Mouse (Mus musculus): ENCODE data around the gene Rin2. TPM values are rescaled to one million over a fixed set of nuclear protein-coding genes. Genes with fewer than 3 reads are reported as not detected.

Gene Rin2
- polyA plus RNA-seq, 1 experiment from 2014 or later, result 18.1 TPM

DNA sequence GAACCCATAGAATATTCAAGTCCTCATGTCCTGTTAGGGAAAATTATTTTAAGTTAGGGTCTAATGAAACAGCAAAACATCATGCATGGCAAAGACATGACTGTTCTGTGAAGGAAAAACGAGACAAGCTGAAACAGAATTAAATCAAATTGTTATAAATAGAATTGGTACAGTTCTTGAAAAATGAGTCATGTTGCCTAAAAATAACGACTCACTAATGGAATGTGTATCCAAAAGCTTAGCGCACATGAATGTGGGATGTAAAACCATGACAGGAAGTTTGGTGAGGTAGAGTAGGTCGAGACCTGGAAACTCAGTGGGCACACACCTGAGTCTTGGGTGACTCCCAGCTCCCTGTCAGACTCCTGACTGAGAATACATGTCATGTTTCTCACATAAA is 4.9 kb upstream of the Rin2 start:
- H3K27me3 ChIP-seq (replicated peaks), result no peaks in the 10 kb centered on the region
- H3K9ac ChIP-seq, result no peak overlapping the region
- no peak overlapping the region for H3K4me2 ChIP-seq (replicated peaks)
- no peaks in the 10 kb centered on the region for H3K9me3 ChIP-seq
- no peak overlapping the region for H3K4me3 ChIP-seq
- no peak overlapping the region for H3K27ac ChIP-seq
- peaks cover 11% of the 10 kb centered on the region; the same call in 1 of the 2 replicates for H3K4me1 ChIP-seq
- no peaks in the 10 kb centered on the region for H3K36me3 ChIP-seq
- no peak for ATAC-seq (ENCODE audit: low FRiP score, low read depth)
- WGBS, result 91% methylated on average over 4 of the region's 4 CpGs

DNA sequence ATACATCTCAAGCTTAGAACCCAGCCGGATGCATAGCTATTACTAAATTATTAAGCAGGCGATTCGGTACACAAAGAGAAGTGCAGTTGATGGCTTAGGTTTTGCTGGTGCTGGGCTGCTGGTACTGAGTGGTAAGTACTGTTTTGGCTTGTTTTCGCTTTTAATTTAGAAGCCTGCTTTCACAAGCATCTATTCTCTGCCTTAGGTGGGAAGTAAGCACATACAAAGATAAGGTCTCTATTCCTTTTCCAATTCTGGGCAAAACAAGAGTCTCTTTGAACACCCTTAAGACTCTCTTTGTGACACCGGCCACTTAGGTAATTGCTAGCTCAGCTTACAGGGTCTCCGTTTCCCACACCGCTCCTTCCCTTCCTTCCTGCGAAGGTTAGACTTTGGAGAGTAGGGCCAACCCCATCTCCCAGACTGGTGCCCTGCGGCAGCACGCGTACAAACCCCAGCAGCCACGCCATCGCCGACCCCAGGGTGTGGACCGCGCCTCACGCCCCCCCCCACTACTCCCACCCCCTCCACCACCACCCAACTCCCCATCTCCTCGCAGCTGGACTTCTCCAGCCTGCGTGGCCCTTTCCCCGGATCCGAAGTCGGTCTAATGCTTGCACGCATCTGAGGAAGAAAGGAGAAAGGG is 396 bp upstream of the Rin2 start:
- no peak overlapping the region for H3K27ac ChIP-seq
- H3K9me3 ChIP-seq, result no peaks in the 10 kb centered on the region
- peaks cover 19% of the 10 kb centered on the region for H3K4me1 ChIP-seq
- H3K4me2 ChIP-seq (replicated peaks), result peak overlapping the region; percentile 84
- no peaks in the 10 kb centered on the region for H3K36me3 ChIP-seq
- H3K27me3 ChIP-seq (replicated peaks), result no peaks in the 10 kb centered on the region
- peak overlapping the region; percentile 56 for H3K9ac ChIP-seq
- H3K4me3 ChIP-seq, result peak overlapping the region; percentile 66
- peak; percentile 68 for ATAC-seq (ENCODE audit: low FRiP score, low read depth)
- 5% methylated on average over 23 of the region's 23 CpGs for WGBS

DNA sequence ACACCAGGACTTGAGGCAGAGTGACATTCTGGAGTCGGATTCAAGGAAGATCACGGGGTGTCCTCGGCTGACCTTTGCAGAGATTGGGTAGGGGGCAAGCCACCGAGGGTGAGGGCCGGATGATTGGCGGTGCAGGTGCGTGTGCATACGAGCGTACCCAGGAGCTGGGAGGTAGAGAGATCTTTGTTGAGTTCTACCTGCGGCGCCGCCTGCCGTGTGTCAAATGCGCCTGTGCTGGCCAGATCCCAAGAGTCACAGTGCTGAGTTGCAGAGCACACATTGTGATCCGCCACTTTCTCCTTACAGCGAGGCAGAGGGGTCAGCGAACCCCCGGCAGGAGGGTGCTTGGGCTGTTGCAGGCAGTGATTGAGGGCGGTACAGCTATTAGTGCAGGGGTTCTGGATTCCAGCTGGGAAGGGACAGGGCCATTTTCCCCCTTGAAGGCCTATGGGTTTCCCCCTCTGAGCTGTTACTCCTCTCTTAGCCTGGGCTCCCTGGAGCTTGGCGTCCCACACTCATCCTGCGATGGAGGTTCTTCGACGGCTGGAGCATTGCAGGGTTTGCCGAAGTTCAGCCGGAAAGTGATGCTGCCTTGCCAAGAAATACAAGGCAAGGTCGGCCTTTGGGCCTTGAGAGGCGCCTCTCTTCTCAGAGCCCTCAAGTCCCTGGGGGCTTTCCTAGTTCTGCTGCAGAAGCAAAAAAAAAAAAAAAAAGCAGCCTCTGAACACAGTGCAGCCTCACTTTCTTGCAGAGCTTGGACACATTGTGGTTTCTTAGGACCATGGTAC is 935 bp downstream of the Rin2 start:
- H3K4me3 ChIP-seq, result peak overlapping the region; percentile 66
- H3K9ac ChIP-seq, result peak overlapping the region; percentile 56
- no peaks in the 10 kb centered on the region for H3K9me3 ChIP-seq
- no peaks in the 10 kb centered on the region for H3K27me3 ChIP-seq (replicated peaks)
- ATAC-seq (ENCODE audit: low FRiP score, low read depth), result peak; percentile 57
- H3K4me1 ChIP-seq, result peaks cover 19% of the 10 kb centered on the region
- 7% methylated on average over 27 of the region's 27 CpGs for WGBS
- H3K27ac ChIP-seq, result no peak overlapping the region
- no peaks in the 10 kb centered on the region for H3K36me3 ChIP-seq
- peak overlapping the region; percentile 84 for H3K4me2 ChIP-seq (replicated peaks)

DNA sequence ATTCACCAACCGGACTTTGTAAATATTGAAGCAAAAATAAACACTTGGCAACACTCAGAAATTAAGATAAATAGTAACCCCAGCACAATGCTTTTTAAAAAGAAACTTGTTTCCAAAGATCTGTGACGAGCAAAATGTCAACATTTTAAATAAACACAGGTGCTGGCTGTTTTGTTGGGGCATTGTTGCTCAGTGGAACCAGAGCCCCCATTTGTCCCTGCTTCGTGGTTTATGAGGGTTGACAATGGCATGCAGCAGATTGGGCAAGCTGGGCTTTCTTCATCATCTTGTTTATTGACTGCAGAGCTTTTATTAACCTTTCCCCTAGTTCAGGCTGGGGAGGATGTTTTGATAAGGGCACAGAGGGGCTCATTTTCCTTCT is 1.5 kb downstream of the Rin2 start:
- Histone ChIP-seq H3K4me2 (replicated peaks) (peak overlapping the region; percentile 84), H3K36me3 (no peaks in the 10 kb centered on the region), H3K27me3 (replicated peaks) (no peaks in the 10 kb centered on the region), H3K9me3 (no peaks in the 10 kb centered on the region), H3K4me3 (no peak overlapping the region), H3K9ac (no peak overlapping the region), H3K4me1 (peaks cover 19% of the 10 kb centered on the region), H3K27ac (no peak overlapping the region)
- ATAC-seq (ENCODE audit: low FRiP score, low read depth), result no peak
- WGBS, result 35% methylated on average over 3 of the region's 3 CpGs

DNA sequence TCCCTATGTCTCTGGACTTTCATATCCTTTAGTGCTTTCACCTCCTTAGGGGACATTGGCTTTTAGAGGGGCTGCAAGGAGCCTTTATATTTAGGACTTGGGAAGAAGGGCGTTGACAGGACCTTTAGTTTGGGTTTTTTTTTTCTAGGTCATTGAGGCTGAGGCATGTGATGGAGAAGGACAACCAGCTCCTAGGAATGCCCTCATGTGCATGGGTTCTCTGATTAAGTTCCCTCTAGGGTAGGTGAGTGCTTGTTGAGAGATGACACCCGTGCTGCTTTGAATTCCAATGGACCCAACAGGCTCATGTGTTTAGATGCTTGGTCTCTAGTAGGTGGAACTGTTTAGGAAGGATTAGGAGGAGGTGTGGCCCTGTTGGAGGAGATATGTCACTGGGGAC is 1.9 kb downstream of the Rin2 start:
- no peak overlapping the region for H3K4me3 ChIP-seq
- peaks cover 19% of the 10 kb centered on the region for H3K4me1 ChIP-seq
- ATAC-seq (ENCODE audit: low FRiP score, low read depth), result no peak
- H3K36me3 ChIP-seq, result no peaks in the 10 kb centered on the region
- 67% methylated on average over 2 of the region's 2 CpGs for WGBS
- no peak overlapping the region for H3K9ac ChIP-seq
- no peaks in the 10 kb centered on the region for H3K27me3 ChIP-seq (replicated peaks)
- H3K9me3 ChIP-seq, result no peaks in the 10 kb centered on the region
- H3K27ac ChIP-seq, result no peak overlapping the region
- H3K4me2 ChIP-seq (replicated peaks), result 0 out of 2 replicates have a peak overlapping the region, but pooled peaks have one; percentile 84

DNA sequence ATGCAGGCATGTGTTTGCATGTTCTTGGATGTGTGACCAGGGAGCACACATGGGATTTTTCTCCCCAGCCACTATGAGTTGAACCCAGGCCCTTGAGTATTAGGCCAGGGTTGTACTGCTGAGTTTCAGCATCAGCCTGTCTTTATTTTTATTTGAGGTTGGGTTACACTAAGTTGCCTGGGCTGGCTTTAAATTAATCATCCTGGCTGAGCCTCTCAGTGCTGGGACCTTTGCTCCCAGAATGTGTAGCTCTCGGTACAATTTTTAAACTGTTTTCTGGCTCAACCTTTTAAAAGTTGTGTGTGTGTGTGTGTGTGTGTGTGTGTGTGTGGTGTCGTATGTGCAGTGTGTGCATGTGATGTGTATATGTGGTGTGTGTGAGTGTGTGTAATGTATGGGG is 5.1 kb downstream of the Rin2 start:
- no peak for ATAC-seq (ENCODE audit: low FRiP score, low read depth)
- Histone ChIP-seq H3K27me3 (replicated peaks) (no peaks in the 10 kb centered on the region), H3K9me3 (no peaks in the 10 kb centered on the region), H3K36me3 (no peaks in the 10 kb centered on the region), H3K27ac (no peak overlapping the region), H3K4me3 (no peak overlapping the region), H3K4me2 (replicated peaks) (no peak overlapping the region), H3K9ac (no peak overlapping the region), H3K4me1 (peaks cover 7% of the 10 kb centered on the region; the same call in 1 of the 2 replicates)
- 81% methylated on average over 2 of the region's 2 CpGs for WGBS

DNA sequence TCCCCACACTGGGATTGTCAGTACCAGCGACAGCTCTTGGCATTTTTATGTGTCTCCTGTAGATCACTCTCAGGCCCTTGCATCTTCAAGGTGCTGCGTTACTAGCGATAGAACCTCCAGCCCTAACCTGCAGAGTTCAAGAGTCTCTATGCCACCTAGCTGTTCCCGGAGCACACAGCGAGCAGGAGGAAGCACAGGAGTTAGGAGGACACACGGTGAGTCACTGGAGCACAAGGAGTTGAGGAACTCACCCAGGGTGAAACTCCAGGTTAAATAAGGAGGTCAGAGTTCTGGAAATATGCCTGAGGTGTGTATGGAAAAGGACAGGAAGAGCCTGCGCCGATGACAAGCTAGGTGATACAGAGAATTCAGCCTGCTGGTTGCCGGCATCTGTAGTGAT is 5.7 kb downstream of the Rin2 start:
- no peaks in the 10 kb centered on the region for H3K36me3 ChIP-seq
- H3K4me3 ChIP-seq, result no peak overlapping the region
- no peak overlapping the region for H3K9ac ChIP-seq
- WGBS, result 86% methylated on average over 9 of the region's 9 CpGs
- ATAC-seq (ENCODE audit: low FRiP score, low read depth), result no peak
- H3K4me2 ChIP-seq (replicated peaks), result no peak overlapping the region
- no peaks in the 10 kb centered on the region for H3K9me3 ChIP-seq
- no peak overlapping the region for H3K27ac ChIP-seq
- no peaks in the 10 kb centered on the region for H3K27me3 ChIP-seq (replicated peaks)
- H3K4me1 ChIP-seq, result peaks cover 6% of the 10 kb centered on the region; the same call in 1 of the 2 replicates

DNA sequence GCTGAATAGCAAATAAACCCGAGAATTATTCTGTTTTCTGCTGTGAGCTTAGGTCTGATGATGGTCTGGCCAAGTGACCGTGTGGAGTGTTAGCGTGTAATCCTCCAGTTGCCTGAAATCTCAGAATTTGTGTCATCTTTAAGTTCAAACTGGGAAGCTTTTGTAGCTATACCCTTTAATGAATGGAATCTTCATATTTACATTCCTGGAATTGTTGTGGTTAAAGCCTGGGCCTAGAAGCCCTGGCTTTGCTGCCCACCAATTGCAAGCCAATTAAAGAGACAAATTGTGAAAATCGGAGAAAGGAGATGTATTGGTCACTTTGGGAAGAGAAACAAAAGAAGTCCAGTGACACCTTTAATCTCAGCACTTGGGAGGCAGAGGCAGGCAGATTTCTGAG is 6.6 kb downstream of the Rin2 start:
- no peaks in the 10 kb centered on the region for H3K9me3 ChIP-seq
- no peaks in the 10 kb centered on the region for H3K27me3 ChIP-seq (replicated peaks)
- H3K36me3 ChIP-seq, result no peaks in the 10 kb centered on the region
- H3K4me2 ChIP-seq (replicated peaks), result no peak overlapping the region
- H3K9ac ChIP-seq, result no peak overlapping the region
- WGBS, result 85% methylated on average over 4 of the region's 4 CpGs
- no peaks in the 10 kb centered on the region for H3K4me1 ChIP-seq
- ATAC-seq (ENCODE audit: low FRiP score, low read depth), result no peak
- no peak overlapping the region for H3K27ac ChIP-seq
- no peak overlapping the region for H3K4me3 ChIP-seq

DNA sequence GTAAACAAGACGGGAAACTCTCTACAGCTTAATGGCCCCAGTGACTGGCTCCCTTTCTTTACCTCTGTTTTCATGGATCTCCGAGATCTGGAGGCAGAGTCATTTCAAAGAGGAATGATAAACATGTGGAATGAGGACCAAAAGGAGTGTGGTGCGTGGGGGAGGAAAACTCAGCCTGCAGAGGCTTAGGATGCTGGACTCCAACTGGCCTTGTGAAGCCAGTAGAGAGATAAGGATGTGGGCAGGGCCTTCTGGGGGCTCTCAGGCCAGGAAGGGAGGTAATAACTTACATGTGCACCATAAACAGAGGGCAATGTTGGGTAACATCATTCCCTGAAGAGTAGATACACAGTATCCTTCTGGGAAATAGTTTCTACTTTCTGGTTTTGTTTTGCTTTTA is 7.9 kb downstream of the Rin2 start:
- H3K4me2 ChIP-seq (replicated peaks), result no peak overlapping the region
- H3K4me3 ChIP-seq, result no peak overlapping the region
- H3K9me3 ChIP-seq, result no peaks in the 10 kb centered on the region
- ATAC-seq (ENCODE audit: low FRiP score, low read depth), result no peak
- no peaks in the 10 kb centered on the region for H3K4me1 ChIP-seq
- no peak overlapping the region for H3K27ac ChIP-seq
- H3K36me3 ChIP-seq, result no peaks in the 10 kb centered on the region
- H3K9ac ChIP-seq, result no peak overlapping the region
- WGBS, result 65% methylated on average over 3 of the region's 3 CpGs
- H3K27me3 ChIP-seq (replicated peaks), result no peaks in the 10 kb centered on the region

DNA sequence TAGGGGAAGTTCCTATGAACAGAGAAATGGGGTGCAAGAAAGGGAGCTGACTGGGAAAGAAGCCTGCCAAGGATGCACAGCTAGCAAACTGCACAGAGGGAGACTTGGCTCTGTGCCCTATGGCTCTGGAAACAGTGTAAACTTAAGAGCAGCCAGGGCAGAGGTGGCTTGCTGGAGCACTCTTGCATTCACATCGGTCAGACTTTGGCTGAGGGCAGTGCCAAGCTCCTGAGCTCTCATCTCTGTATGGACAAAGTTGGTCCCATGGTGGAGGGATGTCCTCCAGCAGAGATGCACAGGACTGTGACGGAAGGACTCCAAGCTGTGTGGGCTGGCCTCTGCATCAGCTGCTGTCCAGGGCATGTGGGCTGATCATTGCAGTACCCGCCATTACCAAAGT is 8.5 kb downstream of the Rin2 start:
- Histone ChIP-seq H3K4me1 (no peaks in the 10 kb centered on the region), H3K9me3 (no peaks in the 10 kb centered on the region), H3K36me3 (no peaks in the 10 kb centered on the region), H3K4me2 (replicated peaks) (no peak overlapping the region), H3K27ac (no peak overlapping the region), H3K27me3 (replicated peaks) (no peaks in the 10 kb centered on the region), H3K9ac (no peak overlapping the region), H3K4me3 (no peak overlapping the region)
- ATAC-seq (ENCODE audit: low FRiP score, low read depth), result no peak
- 81% methylated on average over 3 of the region's 3 CpGs for WGBS

DNA sequence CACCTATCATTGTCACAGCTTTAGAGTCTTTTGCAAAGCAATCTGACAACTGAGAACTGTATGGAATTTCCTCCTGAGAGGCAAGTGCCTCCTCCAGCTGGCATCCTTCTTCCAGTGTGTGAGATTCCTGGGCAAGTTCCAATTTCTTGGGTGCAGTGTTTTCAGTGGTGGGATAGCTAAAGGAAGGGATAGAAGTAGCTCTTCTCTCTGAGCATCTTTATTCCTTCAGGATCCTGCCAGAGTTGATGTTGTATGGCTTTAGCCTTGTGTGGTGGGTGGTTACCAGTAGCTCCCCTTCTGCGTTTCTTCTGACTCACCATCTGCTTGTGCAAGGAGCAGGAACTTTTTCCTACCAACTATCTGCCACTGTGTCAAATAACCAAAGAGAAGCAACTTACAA is 9.1 kb downstream of the Rin2 start:
- ATAC-seq (ENCODE audit: low FRiP score, low read depth), result no peak
- H3K9ac ChIP-seq, result no peak overlapping the region
- no peaks in the 10 kb centered on the region for H3K36me3 ChIP-seq
- H3K27ac ChIP-seq, result no peak overlapping the region
- H3K4me2 ChIP-seq (replicated peaks), result no peak overlapping the region
- WGBS, result 100% methylated on average over 1 of the region's 1 CpGs
- no peak overlapping the region for H3K4me3 ChIP-seq
- no peaks in the 10 kb centered on the region for H3K27me3 ChIP-seq (replicated peaks)
- no peaks in the 10 kb centered on the region for H3K9me3 ChIP-seq
- H3K4me1 ChIP-seq, result no peaks in the 10 kb centered on the region

DNA sequence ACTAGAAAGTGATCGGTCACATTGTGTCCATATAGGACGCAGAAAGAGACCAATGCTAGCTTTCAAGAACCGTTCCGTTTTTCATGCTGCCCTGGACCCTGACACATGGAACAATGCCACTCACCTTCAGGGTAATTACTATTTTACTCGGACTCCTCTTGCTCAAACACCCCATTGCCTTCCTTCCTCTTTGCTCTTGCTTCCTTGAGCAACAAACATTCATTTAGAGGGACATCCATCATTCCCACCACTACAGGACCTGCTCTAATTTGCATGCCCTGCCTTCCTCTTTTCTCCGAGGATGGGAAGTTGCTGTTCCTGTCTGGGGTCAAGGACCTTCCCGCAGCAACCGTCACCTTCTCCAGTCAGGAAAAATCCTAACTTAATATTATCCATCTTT is 9.9 kb downstream of the Rin2 start:
- ATAC-seq (ENCODE audit: low FRiP score, low read depth), result no peak
- Histone ChIP-seq H3K9me3 (no peaks in the 10 kb centered on the region), H3K9ac (no peak overlapping the region), H3K4me3 (no peak overlapping the region), H3K27ac (no peak overlapping the region), H3K36me3 (no peaks in the 10 kb centered on the region), H3K4me1 (no peaks in the 10 kb centered on the region), H3K4me2 (replicated peaks) (no peak overlapping the region), H3K27me3 (replicated peaks) (no peaks in the 10 kb centered on the region)
- WGBS, result 79% methylated on average over 8 of the region's 8 CpGs

DNA sequence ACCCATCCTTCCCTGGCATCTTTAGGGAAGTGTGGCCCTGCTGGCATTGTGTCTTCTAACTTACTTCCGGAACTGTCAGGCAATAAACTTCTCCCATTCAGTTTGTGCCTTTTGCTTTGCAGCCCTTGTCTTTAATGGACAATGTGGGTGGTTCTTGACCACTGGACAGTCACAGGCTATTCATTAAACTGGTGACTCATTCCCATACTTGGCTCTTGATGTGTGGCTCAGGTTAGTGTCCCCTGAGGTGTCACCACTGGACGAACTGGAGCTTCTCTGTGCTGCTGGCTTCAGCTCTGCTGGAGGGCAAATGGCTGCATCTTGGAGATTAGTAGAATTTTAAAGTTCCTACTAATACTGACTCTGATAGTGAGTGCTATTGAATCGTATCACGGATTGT is 11.0 kb downstream of the Rin2 start:
- no peak overlapping the region for H3K4me3 ChIP-seq
- WGBS, result 83% methylated on average over 4 of the region's 4 CpGs
- no peak for ATAC-seq (ENCODE audit: low FRiP score, low read depth)
- H3K4me1 ChIP-seq, result no peaks in the 10 kb centered on the region
- no peaks in the 10 kb centered on the region for H3K9me3 ChIP-seq
- no peak overlapping the region for H3K4me2 ChIP-seq (replicated peaks)
- no peaks in the 10 kb centered on the region for H3K27me3 ChIP-seq (replicated peaks)
- H3K36me3 ChIP-seq, result no peaks in the 10 kb centered on the region
- H3K27ac ChIP-seq, result no peak overlapping the region
- no peak overlapping the region for H3K9ac ChIP-seq

All from neural tube, embryonic 12.5 days (tissue).